Mouse (Mus musculus) forebrain, embryonic 11.5 days (tissue): ENCODE measurements around the gene St6galnac3. TPM values are rescaled to one million over a fixed set of nuclear protein-coding genes. Genes with fewer than 3 reads are reported as not detected.

Source experiments
- ATAC-seq: fragments of 200-750 bp; cut with Nextera tagmentation; replicated peaks from 2 replicates; pipeline ENCODE4 v1.8.0; 2017; ENCODE audit warnings: moderate TSS enrichment; ENCODE audit not compliant: low FRiP score
- DNase-seq: peaks from one replicate; pipeline ENCODE4 v3.0.0-alpha.2; 2017; ENCODE audit warnings: low spot score
- H3K27ac ChIP-seq: fragments of 300-500 bp; sonication (generic); 2 replicates; pipeline ENCODE4 v1.5.1; 2014; ENCODE audit warnings: low read depth, low read length
- H3K27me3 ChIP-seq: fragments of 300-500 bp; sonication (generic); 2 replicates; pipeline ENCODE4 v1.6.1; 2014; ENCODE audit warnings: mild to moderate bottlenecking, low read length, mixed read lengths; ENCODE audit not compliant: control insufficient read depth, insufficient read depth
- H3K36me3 ChIP-seq: fragments of 300-500 bp; sonication (generic); 2 replicates; pipeline ENCODE4 v1.6.1; 2014; ENCODE audit warnings: mild to moderate bottlenecking, low read length, moderate library complexity, mixed read lengths; ENCODE audit not compliant: control insufficient read depth, insufficient read depth
- H3K4me1 ChIP-seq: fragments of 300-500 bp; sonication (generic); replicated peaks from 2 replicates; pipeline ENCODE4 v1.6.1; 2014; ENCODE audit warnings: low read length, mixed read lengths; ENCODE audit not compliant: control insufficient read depth, insufficient read depth
- H3K4me2 ChIP-seq: fragments of 300-500 bp; sonication (generic); 2 replicates; pipeline ENCODE4 v1.6.1; 2014; ENCODE audit warnings: low read depth, mild to moderate bottlenecking, low read length, moderate library complexity, mixed read lengths; ENCODE audit not compliant: severe bottlenecking
- H3K4me3 ChIP-seq: fragments of 300-500 bp; sonication (generic); 2 replicates; pipeline ENCODE4 v1.5.1; 2014; ENCODE audit warnings: low read depth, low read length
- H3K9ac ChIP-seq: fragments of 300-500 bp; sonication (generic); 2 replicates; pipeline ENCODE4 v1.6.1; 2014; ENCODE audit warnings: low read length
- H3K9me3 ChIP-seq: fragments of 300-500 bp; sonication (generic); 2 replicates; pipeline ENCODE4 v1.6.1; 2016; ENCODE audit warnings: low read length, mixed read lengths; ENCODE audit not compliant: control insufficient read depth
- WGBS: fragments of 180-500 bp; shearing (Covaris S2); extraction: QIAGEN DNeasy Blood & Tissue Kit; methylation state at CpG from one replicate; pipeline ENCODE4 v1.1.7; 2014; 5-methylcytosine and 5-hydroxymethylcytosine counted together
- polyA plus RNA-seq: library from polyadenylated mRNA; unstranded; fragments of >200 nt; fragmentation: Nextera tagmentation; extraction: Ambion mirVana; gene quantifications from 2 replicates; pipeline ENCODE4 v1.2.1, GENCODE M21; 2014

St6galnac3 gene
- polyA plus RNA-seq, 1 experiment from 2014 or later, result 38.0 TPM

DNA sequence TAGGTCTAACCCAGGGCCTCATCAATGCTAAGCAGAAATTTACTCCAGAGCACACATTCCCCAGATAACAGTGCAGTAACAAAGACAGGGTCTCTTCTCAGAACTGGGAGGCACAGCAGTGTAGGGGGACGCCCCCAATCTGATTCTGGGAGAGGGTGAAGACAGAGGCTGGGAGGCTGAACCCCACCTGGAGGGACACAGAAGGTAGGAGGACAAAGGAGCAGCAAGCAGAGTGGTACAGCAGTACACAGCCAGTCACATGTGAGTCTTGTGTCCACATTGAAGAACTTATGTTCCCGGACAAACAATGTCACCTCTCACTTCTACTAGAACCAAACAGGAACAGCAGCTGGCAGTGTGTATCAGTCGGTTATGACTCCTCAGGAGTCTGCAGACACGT, 131.0 kb downstream of the St6galnac3 start:
- no peak overlapping the region for H3K4me2 ChIP-seq
- H3K9ac ChIP-seq, result no peak overlapping the region
- no peak overlapping the region for H3K4me3 ChIP-seq
- no peaks in the 10 kb centered on the region for H3K27me3 ChIP-seq
- WGBS, result 77% methylated on average over 4 of the region's 4 CpGs
- H3K9me3 ChIP-seq, result no peaks in the 10 kb centered on the region
- no peak for DNase-seq
- ATAC-seq, result no peak
- peaks cover 2% of the 10 kb centered on the region for H3K4me1 ChIP-seq
- H3K36me3 ChIP-seq, result no peaks in the 10 kb centered on the region
- no peak overlapping the region for H3K27ac ChIP-seq

DNA sequence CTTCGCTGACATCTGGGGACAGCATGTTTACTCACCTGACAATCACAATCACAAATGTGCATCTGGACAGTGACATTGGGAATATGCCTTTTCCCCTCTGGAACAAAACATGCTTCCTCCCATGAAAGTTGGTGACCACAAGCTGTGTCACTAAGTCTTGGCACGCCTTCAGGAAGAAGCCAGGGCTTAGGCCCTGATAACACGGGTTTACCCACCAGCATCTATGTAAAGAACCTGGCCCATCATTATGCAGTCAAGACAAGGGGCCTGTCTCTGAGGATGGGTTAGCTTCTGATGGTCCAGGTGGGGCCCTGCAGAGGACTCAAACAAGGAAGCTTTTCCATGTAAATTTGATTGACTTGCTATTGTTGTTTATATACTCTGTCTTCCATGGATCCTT, 131.9 kb downstream of the St6galnac3 start:
- H3K9ac ChIP-seq, result no peak overlapping the region

DNA sequence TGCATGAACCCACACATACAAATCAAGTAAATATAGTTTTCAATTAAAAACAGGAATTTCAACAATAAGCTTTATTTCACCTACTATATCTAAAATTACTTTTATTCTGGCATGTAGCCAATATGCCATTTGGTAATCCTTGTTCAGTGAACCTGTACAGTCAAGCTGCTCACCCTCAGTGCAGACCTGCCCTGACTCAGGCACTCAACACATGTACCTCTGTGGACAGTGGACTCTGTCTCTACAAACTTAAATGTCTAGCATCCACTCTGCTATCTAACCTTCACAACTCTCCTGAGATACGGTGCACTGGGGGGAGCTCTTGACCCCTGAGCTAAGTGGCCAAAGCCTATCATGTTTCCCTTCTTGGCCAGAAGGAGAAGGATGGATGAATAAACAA, 137.4 kb downstream of the St6galnac3 start:
- ATAC-seq, result no peak

More for the DNA sequence above, 131.9 kb downstream of the St6galnac3 start:
- Histone ChIP-seq H3K36me3 (no peaks in the 10 kb centered on the region), H3K27me3 (no peaks in the 10 kb centered on the region), H3K4me1 (peaks cover 2% of the 10 kb centered on the region), H3K4me3 (no peak overlapping the region), H3K9me3 (no peaks in the 10 kb centered on the region), H3K4me2 (no peak overlapping the region), H3K27ac (no peak overlapping the region)
- WGBS, result 85% methylated on average over 3 of the region's 3 CpGs
- DNase-seq (no peak), ATAC-seq (no peak)

DNA sequence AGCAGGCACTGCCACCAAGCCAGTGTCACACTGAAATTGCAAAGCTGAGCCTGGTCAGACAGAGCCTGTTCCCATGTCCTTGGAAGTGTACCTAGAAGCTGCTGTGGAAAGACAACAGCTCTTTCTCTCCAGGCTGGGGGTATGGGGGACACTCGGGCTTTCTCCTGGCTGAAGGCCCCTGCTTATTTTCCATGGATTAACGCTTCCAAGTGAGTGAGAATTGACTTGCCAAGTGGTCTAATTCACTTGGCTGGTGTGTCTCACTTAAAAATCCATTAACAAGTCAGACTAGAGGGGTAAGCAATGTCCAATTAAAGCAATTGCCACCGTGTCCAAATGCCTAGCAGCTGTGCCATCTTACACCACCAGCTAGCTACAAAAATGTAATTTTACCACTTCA, 140.1 kb downstream of the St6galnac3 start:
- no peak overlapping the region for H3K4me2 ChIP-seq
- 62% methylated on average over 3 of the region's 3 CpGs for WGBS
- DNase-seq (no peak), ATAC-seq (no peak)
- no peak overlapping the region for H3K9ac ChIP-seq
- no peaks in the 10 kb centered on the region for H3K27me3 ChIP-seq
- no peaks in the 10 kb centered on the region for H3K9me3 ChIP-seq
- no peak overlapping the region for H3K4me3 ChIP-seq
- no peaks in the 10 kb centered on the region for H3K36me3 ChIP-seq
- no peak overlapping the region for H3K27ac ChIP-seq
- 0 out of 2 replicates have a peak, but pooled peaks cover 2% of the 10 kb centered on the region for H3K4me1 ChIP-seq

More for the DNA sequence above, 137.4 kb downstream of the St6galnac3 start:
- H3K4me1 ChIP-seq, result no peaks in the 10 kb centered on the region
- 71% methylated on average over 1 of the region's 1 CpGs for WGBS
- H3K4me3 ChIP-seq, result no peak overlapping the region
- H3K9ac ChIP-seq, result no peak overlapping the region
- DNase-seq, result no peak
- no peaks in the 10 kb centered on the region for H3K36me3 ChIP-seq
- H3K27me3 ChIP-seq, result no peaks in the 10 kb centered on the region
- H3K27ac ChIP-seq, result no peak overlapping the region
- no peaks in the 10 kb centered on the region for H3K9me3 ChIP-seq
- H3K4me2 ChIP-seq, result no peak overlapping the region

DNA sequence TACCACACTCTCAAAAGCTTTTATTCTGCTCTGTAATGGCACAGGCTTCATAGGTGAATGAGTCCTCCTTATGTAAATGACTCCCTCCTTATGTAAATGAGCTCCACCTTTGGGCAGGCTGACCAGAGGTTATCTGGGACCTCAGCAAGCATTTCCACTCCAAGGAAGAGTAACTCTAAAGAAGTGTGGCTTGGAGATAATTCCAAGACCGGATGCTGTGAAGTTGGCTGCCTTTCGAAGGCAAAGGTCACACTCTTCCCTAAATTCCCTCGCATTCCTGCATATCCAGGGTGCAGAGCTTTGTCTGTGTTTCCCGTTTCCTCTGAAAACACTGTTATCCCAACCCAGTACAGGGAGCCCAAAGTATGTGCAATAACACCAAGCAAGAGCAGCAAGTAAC, 142.9 kb downstream of the St6galnac3 start:
- ATAC-seq, result no peak
- H3K4me2 ChIP-seq, result no peak overlapping the region
- WGBS, result 62% methylated on average over 4 of the region's 4 CpGs

DNA sequence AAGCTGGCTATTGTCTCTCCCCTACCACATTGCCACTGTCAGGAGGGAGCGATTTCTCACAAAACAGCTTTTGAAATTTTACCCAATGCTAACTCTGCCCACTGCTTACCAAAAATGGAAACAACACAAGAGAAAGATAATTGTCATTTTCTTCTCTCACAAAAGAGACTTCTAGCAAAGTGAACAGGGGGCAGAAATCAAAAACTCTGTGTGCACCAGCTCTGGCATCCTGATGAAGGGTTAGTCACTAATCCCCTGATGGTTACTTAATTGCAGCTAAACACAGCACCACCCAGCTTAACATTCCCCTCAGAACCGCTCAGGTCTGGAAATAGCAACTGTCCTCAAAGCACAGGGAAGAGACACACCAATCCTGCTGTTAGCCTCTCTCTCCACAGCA, 144.3 kb downstream of the St6galnac3 start:
- Histone ChIP-seq H3K27me3 (no peaks in the 10 kb centered on the region), H3K4me2 (no peak overlapping the region), H3K9me3 (no peaks in the 10 kb centered on the region), H3K9ac (no peak overlapping the region), H3K4me3 (no peak overlapping the region), H3K4me1 (0 out of 2 replicates have a peak, but pooled peaks cover 2% of the 10 kb centered on the region), H3K36me3 (no peaks in the 10 kb centered on the region), H3K27ac (no peak overlapping the region)
- no peak for ATAC-seq
- WGBS, result 19% methylated on average over 2 of the region's 2 CpGs
- DNase-seq, result no peak

More for the DNA sequence above, 142.9 kb downstream of the St6galnac3 start:
- Histone ChIP-seq H3K9me3 (no peaks in the 10 kb centered on the region), H3K4me3 (no peak overlapping the region), H3K4me1 (0 out of 2 replicates have a peak, but pooled peaks cover 2% of the 10 kb centered on the region), H3K9ac (no peak overlapping the region), H3K27ac (no peak overlapping the region), H3K27me3 (no peaks in the 10 kb centered on the region), H3K36me3 (no peaks in the 10 kb centered on the region)
- DNase-seq, result no peak

DNA sequence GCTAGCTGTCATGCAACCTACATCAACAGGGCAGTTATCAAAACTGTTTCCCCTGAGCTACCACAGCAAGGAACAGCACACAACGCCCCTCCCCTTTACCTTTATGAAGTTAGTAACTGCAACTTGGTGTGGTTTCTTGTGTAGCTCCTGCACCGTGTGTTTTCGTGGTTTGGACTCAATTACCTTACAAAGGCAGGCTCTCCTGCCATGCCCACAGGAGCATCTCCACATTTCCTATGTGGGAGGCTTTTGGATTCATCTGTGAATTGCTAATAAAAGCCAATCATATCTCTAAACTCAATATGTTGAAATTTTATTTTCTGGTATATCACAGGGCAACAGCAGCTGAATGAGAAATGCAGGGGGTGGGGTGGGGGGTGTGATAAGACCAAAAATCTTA, 144.8 kb downstream of the St6galnac3 start:
- H3K36me3 ChIP-seq, result no peaks in the 10 kb centered on the region
- no peaks in the 10 kb centered on the region for H3K9me3 ChIP-seq
- 84% methylated on average over 3 of the region's 3 CpGs for WGBS
- no peak overlapping the region for H3K4me3 ChIP-seq
- H3K27me3 ChIP-seq, result no peaks in the 10 kb centered on the region
- H3K27ac ChIP-seq, result no peak overlapping the region
- no peak overlapping the region for H3K4me2 ChIP-seq
- H3K9ac ChIP-seq, result no peak overlapping the region
- H3K4me1 ChIP-seq, result 0 out of 2 replicates have a peak, but pooled peaks cover 2% of the 10 kb centered on the region
- ATAC-seq (no peak), DNase-seq (no peak)

DNA sequence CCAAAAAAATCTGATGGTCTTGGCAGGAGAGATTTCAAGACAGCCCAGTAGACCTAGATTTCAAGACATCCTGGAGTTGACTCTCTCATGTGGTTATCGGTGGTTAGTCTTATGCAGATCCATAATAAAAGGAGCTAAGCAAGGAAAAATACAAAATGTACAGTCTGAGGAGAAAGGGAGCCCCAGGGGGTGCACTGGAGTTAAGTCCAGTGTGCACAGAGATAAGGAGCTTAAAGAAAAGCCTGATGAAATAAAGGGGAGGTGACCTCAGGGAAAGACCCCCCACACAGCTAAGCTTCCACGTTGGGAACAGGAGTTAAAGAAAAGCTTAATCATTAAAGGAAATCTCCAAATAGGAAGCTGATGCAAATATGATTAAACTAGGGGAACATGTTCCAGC, 147.7 kb downstream of the St6galnac3 start:
- WGBS, result 51% methylated on average over 2 of the region's 2 CpGs
- no peak for ATAC-seq
- 0 out of 2 replicates have a peak, but pooled peaks cover 2% of the 10 kb centered on the region for H3K4me1 ChIP-seq
- no peaks in the 10 kb centered on the region for H3K27me3 ChIP-seq
- H3K4me2 ChIP-seq, result no peak overlapping the region
- H3K9ac ChIP-seq, result no peak overlapping the region
- DNase-seq, result no peak
- H3K36me3 ChIP-seq, result no peaks in the 10 kb centered on the region
- H3K4me3 ChIP-seq, result no peak overlapping the region
- H3K9me3 ChIP-seq, result no peaks in the 10 kb centered on the region
- no peak overlapping the region for H3K27ac ChIP-seq

DNA sequence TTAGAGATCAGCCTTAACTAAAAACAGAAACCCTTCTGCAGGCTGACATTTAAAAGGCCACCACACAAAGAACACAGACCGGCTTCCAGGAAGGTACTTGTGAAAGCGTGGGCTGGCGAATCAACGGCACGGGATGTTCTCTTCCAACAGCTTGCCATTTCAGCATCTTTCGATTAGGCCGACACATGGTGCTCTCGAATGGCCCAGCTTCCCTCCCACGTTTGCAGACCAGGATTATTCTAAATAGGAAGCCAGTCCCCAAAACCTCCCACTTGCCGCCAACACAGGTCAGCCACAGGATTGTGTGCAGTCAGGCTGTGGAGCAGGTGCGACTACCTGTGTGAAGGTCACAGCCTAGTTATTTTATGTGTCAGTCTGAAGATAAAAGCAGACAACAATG, 153.8 kb downstream of the St6galnac3 start:
- 93% methylated on average over 11 of the region's 11 CpGs for WGBS
- H3K9me3 ChIP-seq, result no peaks in the 10 kb centered on the region
- H3K4me2 ChIP-seq, result no peak overlapping the region
- DNase-seq (no peak), ATAC-seq (no peak)
- H3K36me3 ChIP-seq, result no peaks in the 10 kb centered on the region
- no peak overlapping the region for H3K27ac ChIP-seq
- H3K27me3 ChIP-seq, result no peaks in the 10 kb centered on the region
- H3K4me3 ChIP-seq, result no peak overlapping the region
- no peaks in the 10 kb centered on the region for H3K4me1 ChIP-seq
- H3K9ac ChIP-seq, result no peak overlapping the region
